Mouse (Mus musculus): ENCODE results near the gene Il9r. TPM values are rescaled to one million over a fixed set of nuclear protein-coding genes. Genes with fewer than 3 reads are reported as not detected.

The Il9r gene
- total and polyA plus RNA-seq, 2 experiments from 2014 or later, result not detected

GRCm38 (mm10) chr11:32225222-32226104, 25.4 kb upstream of the Il9r start:
- H3K27ac ChIP-seq (ENCODE audit: low read depth, low read length), result peak overlapping the region; percentile 55
- DNase-seq (ENCODE audit: low spot score), result no peak
- peaks cover 17% of the 10 kb centered on the region for H3K4me1 ChIP-seq (ENCODE audit: insufficient read depth, low read length)
- no peak for ATAC-seq (ENCODE audit: low FRiP score)
- H3K27me3 ChIP-seq (ENCODE audit: insufficient read depth, low read length), result peaks cover 13% of the 10 kb centered on the region
- no peak overlapping the region for H3K4me2 ChIP-seq (ENCODE audit: low read depth, low read length, poor library complexity, severe bottlenecking)
- peaks cover 6% of the 10 kb centered on the region; the same call in 1 of the 2 replicates for H3K36me3 ChIP-seq (ENCODE audit: insufficient read depth, low read length)
- H3K9ac ChIP-seq (replicated peaks; ENCODE audit: low read length, poor library complexity, severe bottlenecking), result no peak overlapping the region
- H3K4me3 ChIP-seq (ENCODE audit: low read depth, low read length), result no peak overlapping the region
- H3K9me3 ChIP-seq (ENCODE audit: low read length), result no peaks in the 10 kb centered on the region
- no peak for TF ChIP-seq CTCF (IDR thresholded peaks at IDR 0.05)
- WGBS, result 62% methylated on average over 7 of the region's 7 CpGs

DNA sequence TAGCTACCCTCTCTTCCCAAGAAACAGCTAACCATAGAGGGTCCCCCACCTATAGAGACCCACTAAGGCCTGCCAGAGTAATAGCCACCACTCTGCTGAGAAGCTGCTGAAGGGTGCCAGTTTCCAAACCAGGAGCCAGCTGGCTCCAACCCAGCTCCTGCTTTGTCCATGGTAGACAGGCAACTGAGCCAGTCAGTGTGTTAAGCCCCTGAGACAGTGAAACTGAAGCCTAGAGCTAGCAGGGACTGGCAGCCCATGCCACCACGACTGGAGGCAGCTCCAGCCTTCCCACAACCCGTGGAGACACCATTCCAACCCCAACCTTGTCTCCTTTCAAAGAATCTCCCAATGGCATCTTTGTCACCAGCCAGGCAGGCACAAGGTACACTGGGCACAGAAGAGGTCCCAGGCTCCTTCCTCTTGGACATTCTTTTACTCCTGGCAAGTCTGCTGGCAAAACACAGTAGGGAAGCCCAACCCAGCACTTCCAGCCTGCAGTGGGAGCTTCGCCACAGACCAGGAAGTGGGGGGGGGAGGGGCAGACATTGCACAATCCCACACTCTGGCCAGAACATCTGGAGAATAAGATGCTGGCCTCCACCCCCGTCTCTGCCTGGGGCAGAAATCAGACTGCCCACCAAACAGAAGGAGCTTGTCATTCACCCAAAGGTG, 24.5 kb upstream of the Il9r start:
- no peaks in the 10 kb centered on the region for H3K9me3 ChIP-seq (ENCODE audit: low read length)
- 27% methylated on average over 4 of the region's 4 CpGs for WGBS
- H3K27me3 ChIP-seq (ENCODE audit: insufficient read depth, low read length), result peaks cover 13% of the 10 kb centered on the region
- H3K4me2 ChIP-seq (ENCODE audit: low read depth, low read length, poor library complexity, severe bottlenecking), result no peak overlapping the region
- peak overlapping the region; percentile 47 for H3K27ac ChIP-seq (ENCODE audit: low read depth, low read length)
- ATAC-seq (ENCODE audit: low FRiP score) (no peak), DNase-seq (ENCODE audit: low spot score) (peak; percentile 83)
- 0 out of 2 replicates have a peak, but pooled peaks cover 2% of the 10 kb centered on the region for H3K36me3 ChIP-seq (ENCODE audit: insufficient read depth, low read length)
- H3K4me1 ChIP-seq (ENCODE audit: insufficient read depth, low read length), result peaks cover 17% of the 10 kb centered on the region
- TF ChIP-seq CTCF (IDR thresholded peaks at IDR 0.05), result 0 out of 2 replicates have a peak, but pooled peaks have one; percentile 1
- no peak overlapping the region for H3K4me3 ChIP-seq (ENCODE audit: low read depth, low read length)
- no peak overlapping the region for H3K9ac ChIP-seq (replicated peaks; ENCODE audit: low read length, poor library complexity, severe bottlenecking)

DNA sequence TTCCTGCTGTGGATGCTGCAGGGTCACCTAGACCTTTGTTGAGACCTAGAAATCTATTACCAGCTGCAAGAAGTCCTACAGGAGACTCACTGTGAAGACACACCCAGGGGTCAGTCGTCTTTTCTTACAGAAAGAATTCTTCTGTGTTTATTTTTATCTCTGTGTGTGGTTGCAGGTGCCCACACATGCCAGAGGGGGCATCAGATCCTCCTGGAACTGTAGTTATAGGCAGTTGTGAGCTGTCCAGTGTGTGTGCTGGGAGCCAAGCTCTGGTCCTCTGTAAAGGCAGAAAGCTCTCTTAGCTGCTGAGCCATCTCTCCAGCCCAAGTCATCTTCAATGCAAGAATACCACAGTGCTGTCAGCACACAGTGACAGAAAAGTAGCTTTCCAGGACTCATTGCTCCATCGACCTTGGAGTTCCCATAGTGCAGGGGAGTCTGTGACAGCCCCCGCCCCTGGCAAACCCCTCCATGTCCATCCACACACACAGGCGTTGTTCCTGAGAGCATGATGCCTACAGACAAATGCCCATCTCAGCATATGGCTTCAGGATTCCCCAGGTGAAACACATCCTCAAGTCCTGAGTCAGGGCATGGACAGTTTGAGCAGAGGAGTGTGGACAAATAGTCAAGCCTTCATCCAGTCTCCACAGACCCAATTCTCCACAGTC, 23.4 kb upstream of the Il9r start:
- 72% methylated on average over 4 of the region's 4 CpGs for WGBS
- H3K27me3 ChIP-seq (ENCODE audit: insufficient read depth, low read length), result peaks cover 13% of the 10 kb centered on the region
- H3K4me1 ChIP-seq (ENCODE audit: insufficient read depth, low read length), result peaks cover 17% of the 10 kb centered on the region
- no peaks in the 10 kb centered on the region for H3K9me3 ChIP-seq (ENCODE audit: low read length)
- no peak overlapping the region for H3K27ac ChIP-seq (ENCODE audit: low read depth, low read length)
- DNase-seq (ENCODE audit: low spot score) (no peak), ATAC-seq (ENCODE audit: low FRiP score) (no peak)
- no peak overlapping the region for H3K4me3 ChIP-seq (ENCODE audit: low read depth, low read length)
- H3K4me2 ChIP-seq (ENCODE audit: low read depth, low read length, poor library complexity, severe bottlenecking), result no peak overlapping the region
- H3K36me3 ChIP-seq (ENCODE audit: insufficient read depth, low read length), result no peaks in the 10 kb centered on the region
- peak; percentile 17; the same call in 1 of the 2 replicates for TF ChIP-seq CTCF (IDR thresholded peaks at IDR 0.05)
- H3K9ac ChIP-seq (replicated peaks; ENCODE audit: low read length, poor library complexity, severe bottlenecking), result no peak overlapping the region

DNA sequence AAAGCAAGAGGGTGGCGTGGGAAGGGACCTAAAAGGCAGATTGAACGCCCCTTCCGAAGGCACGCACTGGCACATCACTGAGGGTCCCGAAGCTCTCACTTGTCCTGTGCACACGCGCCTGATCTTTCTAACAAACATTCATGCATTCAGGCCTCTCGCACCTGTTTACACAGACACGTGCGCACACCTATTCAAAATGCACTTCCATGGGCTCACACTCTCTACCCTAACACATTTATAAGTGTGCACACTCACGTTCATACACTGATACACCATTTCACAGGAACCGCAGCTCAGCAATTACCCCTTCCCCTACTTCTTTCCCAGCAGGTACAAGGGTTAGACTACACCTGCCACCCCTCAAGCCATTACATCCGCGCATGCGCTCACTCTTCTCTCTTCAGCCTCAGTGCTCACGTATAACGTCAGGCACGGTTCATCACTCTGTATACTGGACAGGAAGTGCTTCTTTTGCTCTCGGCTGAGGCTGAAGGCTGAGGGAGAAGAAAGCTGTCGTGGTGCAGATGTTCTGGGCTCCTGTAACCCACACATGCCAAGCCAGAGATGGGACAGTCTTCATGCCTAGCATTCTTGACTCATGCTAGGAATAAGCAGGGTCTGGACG, 22.6 kb upstream of the Il9r start:
- peaks cover 17% of the 10 kb centered on the region for H3K4me1 ChIP-seq (ENCODE audit: insufficient read depth, low read length)
- ATAC-seq (ENCODE audit: low FRiP score) (no peak), DNase-seq (ENCODE audit: low spot score) (peak; percentile 38)
- H3K9ac ChIP-seq (replicated peaks; ENCODE audit: low read length, poor library complexity, severe bottlenecking), result 0 out of 2 replicates have a peak overlapping the region, but pooled peaks have one; percentile 71
- no peak overlapping the region for H3K27ac ChIP-seq (ENCODE audit: low read depth, low read length)
- H3K4me2 ChIP-seq (ENCODE audit: low read depth, low read length, poor library complexity, severe bottlenecking), result peak overlapping the region; percentile 99
- no peaks in the 10 kb centered on the region for H3K9me3 ChIP-seq (ENCODE audit: low read length)
- H3K36me3 ChIP-seq (ENCODE audit: insufficient read depth, low read length), result no peaks in the 10 kb centered on the region
- peaks cover 13% of the 10 kb centered on the region for H3K27me3 ChIP-seq (ENCODE audit: insufficient read depth, low read length)
- WGBS, result 5% methylated on average over 21 of the region's 21 CpGs
- peak overlapping the region; percentile 70 for H3K4me3 ChIP-seq (ENCODE audit: low read depth, low read length)
- no peak for TF ChIP-seq CTCF (IDR thresholded peaks at IDR 0.05)

DNA sequence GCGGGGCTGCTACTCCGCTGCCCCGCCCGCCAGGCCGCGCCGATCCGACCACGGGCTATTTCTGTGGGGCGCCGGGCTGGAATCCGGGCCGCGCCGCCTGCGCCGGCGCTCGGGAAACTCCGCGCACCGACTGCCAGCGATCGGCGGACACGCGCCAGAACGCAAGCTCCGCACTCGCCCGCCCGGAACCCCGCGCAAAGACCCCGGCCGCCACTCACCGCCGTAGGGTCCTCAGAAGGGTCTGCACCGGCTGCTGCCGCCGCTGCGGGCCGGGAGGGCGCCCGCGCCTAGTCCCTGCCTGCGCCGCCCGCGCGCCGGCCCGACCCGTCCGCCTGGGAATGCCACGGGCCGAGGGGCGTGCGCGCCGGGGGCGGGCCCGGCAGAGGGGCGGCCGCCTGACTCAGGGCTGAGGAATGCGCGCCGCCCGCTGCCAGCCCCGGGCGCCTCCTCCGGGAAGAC, 21.9 kb upstream of the Il9r start, which contains the start of gene Rhbdf1:
Gene Rhbdf1, minus strand, starts transcription at position 350 of the 459 bp plus-strand sequence.
- DNase-seq (ENCODE audit: low spot score) (peak; percentile 56), ATAC-seq (ENCODE audit: low FRiP score) (peak; percentile 10; the same call in 1 of the 2 replicates)
- H3K4me3 ChIP-seq (ENCODE audit: low read depth, low read length), result peak within 1 kb of the TSS; percentile 70
- H3K27ac ChIP-seq (ENCODE audit: low read depth, low read length), result peak within 1 kb of the TSS; percentile 67
- H3K36me3 ChIP-seq (ENCODE audit: insufficient read depth, low read length), result no peaks in the 10 kb centered on the region
- H3K9ac ChIP-seq (replicated peaks; ENCODE audit: low read length, poor library complexity, severe bottlenecking), result peak within 1 kb of the TSS; percentile 71
- H3K4me2 ChIP-seq (ENCODE audit: low read depth, low read length, poor library complexity, severe bottlenecking), result peak within 1 kb of the TSS; percentile 99
- TF ChIP-seq CTCF (IDR thresholded peaks at IDR 0.05), result no peak
- peaks cover 13% of the 10 kb centered on the region for H3K27me3 ChIP-seq (ENCODE audit: insufficient read depth, low read length)
- peaks cover 12% of the 10 kb centered on the region for H3K4me1 ChIP-seq (ENCODE audit: insufficient read depth, low read length)
- no peaks in the 10 kb centered on the region for H3K9me3 ChIP-seq (ENCODE audit: low read length)
- WGBS, result 3% methylated on average over 54 of the region's 72 CpGs

Data from midbrain, postnatal 0 days (tissue).